Mouse (Mus musculus) neural tube, embryonic 11.5 days (tissue): ENCODE data around the gene G0s2. TPM values are rescaled to one million over a fixed set of nuclear protein-coding genes. Genes with fewer than 3 reads are reported as not detected.
"Not testable (repeated sequence)": the region's sequence is repeated elsewhere in the genome, so short reads cannot be mapped to it uniquely, and the experiment has no call there.

Experiments used
- ATAC-seq: fragments of 200-750 bp; cut with Nextera tagmentation; 2 replicates; pipeline ENCODE4 v1.8.0; 2017; ENCODE audit warnings: moderate number of reproducible peaks, mild to moderate bottlenecking, moderate TSS enrichment, moderate library complexity; ENCODE audit not compliant: insufficient read depth, low FRiP score, low TSS enrichment
- DNase-seq: peaks from one replicate; pipeline ENCODE4 v3.0.0-alpha.2; 2015; ENCODE audit warnings: low spot score
- H3K27ac ChIP-seq: fragments of 300-500 bp; sonication (generic); 2 replicates; pipeline ENCODE4 v1.5.1; 2014; ENCODE audit warnings: low read depth, mild to moderate bottlenecking, low read length
- H3K27me3 ChIP-seq: fragments of 300-500 bp; sonication (generic); 2 replicates; pipeline ENCODE4 v1.6.1; 2014; ENCODE audit warnings: mild to moderate bottlenecking, low read length, mixed read lengths; ENCODE audit not compliant: control insufficient read depth, insufficient read depth
- H3K36me3 ChIP-seq: fragments of 300-500 bp; sonication (generic); 2 replicates; pipeline ENCODE4 v1.6.1; 2014; ENCODE audit warnings: mild to moderate bottlenecking, low read length, moderate library complexity, mixed read lengths; ENCODE audit not compliant: control insufficient read depth, insufficient read depth
- H3K4me1 ChIP-seq: fragments of 300-500 bp; sonication (generic); 2 replicates; pipeline ENCODE4 v1.6.1; 2014; ENCODE audit warnings: low read length, mixed read lengths; ENCODE audit not compliant: control insufficient read depth, insufficient read depth
- H3K4me2 ChIP-seq: fragments of 300-500 bp; sonication (generic); 2 replicates; pipeline ENCODE4 v1.6.1; 2014; ENCODE audit warnings: low read depth, mild to moderate bottlenecking, moderate library complexity
- H3K4me3 ChIP-seq: fragments of 300-500 bp; sonication (generic); 2 replicates; pipeline ENCODE4 v1.5.1; 2014; ENCODE audit warnings: low read depth, low read length
- H3K9ac ChIP-seq: fragments of 300-500 bp; sonication (generic); 2 replicates; pipeline ENCODE4 v1.6.1; 2014; ENCODE audit warnings: mild to moderate bottlenecking, low read length
- H3K9me3 ChIP-seq: fragments of 300-500 bp; sonication (generic); 2 replicates; pipeline ENCODE4 v1.6.1; 2016; ENCODE audit warnings: low read length; ENCODE audit not compliant: control insufficient read depth
- WGBS: fragments of 180-500 bp; shearing (Covaris S2); extraction: QIAGEN DNeasy Blood & Tissue Kit; methylation state at CpG from one replicate; pipeline ENCODE4 v1.1.7; 2014; 5-methylcytosine and 5-hydroxymethylcytosine counted together
- polyA plus RNA-seq: library from polyadenylated mRNA; unstranded; fragments of >200 nt; fragmentation: Nextera tagmentation; extraction: Ambion mirVana; gene quantifications from 2 replicates; pipeline ENCODE4 v1.2.1, GENCODE M21; 2014

Gene G0s2
- polyA plus RNA-seq, 1 experiment from 2014 or later: 7.4 TPM

DNA sequence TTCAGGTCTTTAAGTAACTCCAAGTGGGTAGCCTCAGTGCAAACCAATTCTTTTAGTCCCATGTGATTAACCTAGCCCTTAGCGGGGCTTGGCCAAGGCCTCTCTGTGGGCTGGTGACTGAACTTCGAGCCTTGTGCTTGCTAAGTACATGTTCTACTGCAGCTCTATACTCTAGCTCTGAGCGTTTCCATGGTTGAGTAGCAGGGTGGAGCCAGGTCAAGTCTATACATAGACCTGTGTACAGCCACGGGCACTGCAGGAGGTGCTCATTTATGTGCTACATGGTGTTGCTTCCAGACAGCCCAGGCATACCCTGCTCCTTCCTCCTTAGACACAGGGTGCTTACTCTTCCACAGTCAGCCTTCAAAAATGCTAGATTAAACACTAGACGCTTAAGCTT, 22.9 kb upstream of the G0s2 start:
- Histone ChIP-seq H3K27ac (no peak overlapping the region), H3K36me3 (no peaks in the 10 kb centered on the region), H3K9ac (no peak overlapping the region), H3K9me3 (no peaks in the 10 kb centered on the region), H3K27me3 (no peaks in the 10 kb centered on the region), H3K4me2 (no peak overlapping the region), H3K4me3 (no peak overlapping the region), H3K4me1 (no peaks in the 10 kb centered on the region)
- 89% methylated on average over 5 of the region's 5 CpGs for WGBS
- DNase-seq (no peak), ATAC-seq (no peak)

DNA sequence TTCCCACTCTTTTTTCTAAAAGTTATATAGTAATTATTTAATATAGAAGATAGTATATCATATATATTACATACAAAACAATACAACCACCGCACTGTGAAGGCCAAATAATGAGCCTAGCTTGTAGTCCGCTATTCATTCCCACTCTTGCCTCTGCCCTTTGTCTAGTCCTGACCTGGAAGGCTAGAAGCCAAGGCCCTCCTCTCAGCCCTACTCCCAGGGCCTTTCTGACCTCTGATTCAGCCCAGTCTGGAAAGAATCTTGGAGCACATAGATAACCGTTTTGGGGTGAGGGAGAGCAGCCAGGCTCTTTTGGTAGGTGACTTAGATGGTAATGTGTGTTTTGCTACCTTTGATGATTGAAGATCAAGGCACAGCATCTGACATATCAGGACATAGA, 20.9 kb upstream of the G0s2 start:
- WGBS: 78% methylated on average over 3 of the region's 3 CpGs
- Histone ChIP-seq H3K27me3 (no peaks in the 10 kb centered on the region), H3K4me1 (no peaks in the 10 kb centered on the region), H3K36me3 (no peaks in the 10 kb centered on the region), H3K4me2 (no peak overlapping the region), H3K9me3 (no peaks in the 10 kb centered on the region), H3K4me3 (no peak overlapping the region), H3K27ac (no peak overlapping the region), H3K9ac (no peak overlapping the region)
- DNase-seq (no peak), ATAC-seq (no peak)

DNA sequence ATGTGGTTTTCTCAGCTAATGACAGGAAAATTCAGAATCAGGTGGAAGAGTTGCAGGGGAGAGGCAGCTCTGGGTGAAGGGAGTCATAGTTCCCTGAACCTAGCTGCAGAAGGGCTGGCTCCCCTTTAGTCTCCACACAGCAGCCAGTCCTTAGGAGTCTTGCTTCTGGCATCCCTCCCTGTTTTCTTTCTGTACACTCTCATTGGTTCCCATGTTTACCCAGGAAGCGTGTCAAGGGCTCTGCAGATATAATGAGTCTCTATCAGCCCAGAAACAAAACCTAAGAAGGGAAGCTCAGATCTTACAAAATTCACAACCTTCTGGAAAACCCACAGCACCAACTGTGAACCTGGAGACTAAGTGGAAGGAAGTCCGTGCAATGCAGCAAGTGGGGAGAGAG, 20.0 kb upstream of the G0s2 start:
- no peak overlapping the region for H3K4me3 ChIP-seq
- no peaks in the 10 kb centered on the region for H3K4me1 ChIP-seq
- H3K9ac ChIP-seq: no peak overlapping the region
- H3K27me3 ChIP-seq: no peaks in the 10 kb centered on the region
- 63% methylated on average over 2 of the region's 2 CpGs for WGBS
- H3K36me3 ChIP-seq: no peaks in the 10 kb centered on the region
- ATAC-seq: no peak
- H3K9me3 ChIP-seq: no peaks in the 10 kb centered on the region
- no peak overlapping the region for H3K4me2 ChIP-seq
- DNase-seq: no peak
- H3K27ac ChIP-seq: no peak overlapping the region

DNA sequence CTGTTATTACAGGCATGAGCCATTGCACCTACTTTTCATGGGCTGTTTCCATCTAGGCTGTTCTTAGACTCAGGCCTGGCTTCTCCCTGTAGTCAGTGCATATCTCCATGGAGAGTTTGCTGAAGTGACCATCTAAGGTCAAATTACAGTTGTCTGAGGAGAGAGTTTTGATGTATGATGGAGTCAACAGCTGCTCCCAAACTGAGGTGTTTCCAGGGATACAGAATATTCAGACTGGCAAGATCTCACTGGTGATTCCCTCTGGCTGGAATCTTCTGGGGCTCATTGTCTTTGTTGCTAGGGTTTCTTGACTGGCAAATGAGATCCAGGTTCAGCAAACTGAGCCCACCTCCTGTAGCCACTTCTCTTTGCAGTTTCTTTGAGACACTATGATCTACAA, 17.7 kb upstream of the G0s2 start:
- Histone ChIP-seq H3K27me3 (no peaks in the 10 kb centered on the region), H3K27ac (no peak overlapping the region)
- no peak for ATAC-seq

DNA sequence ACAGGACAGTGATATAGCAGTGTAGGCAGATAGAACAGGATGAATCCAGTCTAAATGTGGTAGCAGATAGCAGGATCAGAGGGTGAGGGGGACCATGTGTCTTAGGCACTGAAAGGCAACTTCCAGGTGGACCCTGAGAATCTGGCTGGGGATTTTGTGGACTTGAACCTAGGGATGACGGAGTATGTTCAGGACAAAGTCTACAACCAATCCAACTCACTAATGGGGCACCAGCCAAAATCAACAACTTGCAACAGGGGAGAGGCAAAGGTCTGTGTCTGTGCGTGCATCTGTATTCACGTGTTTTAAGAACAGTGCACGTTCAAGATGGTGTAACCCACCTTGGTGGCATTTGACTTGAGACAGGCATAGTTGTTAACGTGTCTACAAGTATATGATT, 16.9 kb upstream of the G0s2 start:
- DNase-seq (no peak), ATAC-seq (no peak)
- H3K36me3 ChIP-seq: no peaks in the 10 kb centered on the region
- H3K4me1 ChIP-seq: no peaks in the 10 kb centered on the region
- no peaks in the 10 kb centered on the region for H3K27me3 ChIP-seq
- H3K9me3 ChIP-seq: no peaks in the 10 kb centered on the region
- H3K9ac ChIP-seq: no peak overlapping the region
- H3K4me2 ChIP-seq: no peak overlapping the region
- 95% methylated on average over 5 of the region's 5 CpGs for WGBS
- no peak overlapping the region for H3K27ac ChIP-seq
- H3K4me3 ChIP-seq: no peak overlapping the region

More for the DNA sequence above, 17.7 kb upstream of the G0s2 start:
- no peak overlapping the region for H3K4me3 ChIP-seq
- no peak overlapping the region for H3K4me2 ChIP-seq
- DNase-seq: no peak
- H3K9me3 ChIP-seq: no peaks in the 10 kb centered on the region
- H3K9ac ChIP-seq: no peak overlapping the region
- H3K4me1 ChIP-seq: no peaks in the 10 kb centered on the region
- no peaks in the 10 kb centered on the region for H3K36me3 ChIP-seq

DNA sequence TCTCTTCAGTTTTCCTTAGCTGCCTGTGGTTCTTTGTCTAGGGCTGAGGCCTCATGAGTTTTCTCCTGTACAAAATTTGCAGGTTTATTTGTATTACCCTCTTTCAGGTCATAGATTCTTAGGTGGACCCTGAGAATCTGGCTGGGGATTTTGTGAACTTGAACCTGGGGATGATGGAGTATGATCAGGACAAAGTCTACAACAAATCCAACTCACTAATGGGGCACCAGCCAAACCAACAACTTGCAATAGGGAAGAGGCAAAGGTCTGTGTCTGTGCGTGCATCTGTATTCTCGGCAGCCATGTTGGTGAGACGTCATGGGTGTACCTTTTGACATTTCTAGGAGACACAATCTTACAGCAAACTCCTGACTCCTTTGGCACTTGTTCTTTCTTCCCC, 16.1 kb upstream of the G0s2 start:
- H3K4me3 ChIP-seq: no peak overlapping the region
- DNase-seq (no peak), ATAC-seq (no peak)
- H3K27ac ChIP-seq: no peak overlapping the region
- H3K4me2 ChIP-seq: no peak overlapping the region
- WGBS: 94% methylated on average over 3 of the region's 3 CpGs
- H3K9ac ChIP-seq: no peak overlapping the region
- H3K36me3 ChIP-seq: no peaks in the 10 kb centered on the region
- no peaks in the 10 kb centered on the region for H3K9me3 ChIP-seq
- no peaks in the 10 kb centered on the region for H3K27me3 ChIP-seq
- no peaks in the 10 kb centered on the region for H3K4me1 ChIP-seq

DNA sequence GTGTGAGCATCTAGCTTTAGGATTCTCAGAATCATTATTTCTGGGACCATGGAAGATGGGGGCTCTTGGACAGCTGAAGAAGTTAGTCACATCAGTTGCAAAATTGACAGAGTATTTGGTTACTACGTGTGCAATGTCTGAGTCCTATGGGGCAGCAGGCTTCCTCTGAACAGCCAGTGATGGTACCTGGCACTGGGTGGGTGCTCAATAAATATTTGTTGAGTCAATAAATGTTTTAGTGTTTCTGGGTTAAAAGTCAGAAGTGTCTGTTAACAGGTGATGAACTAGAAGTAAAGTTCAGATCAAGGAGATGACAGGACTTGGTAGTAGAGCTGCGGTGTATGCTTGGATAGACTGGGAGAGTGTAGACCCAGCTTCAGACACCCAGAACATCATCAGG, 14.6 kb upstream of the G0s2 start:
- Histone ChIP-seq H3K9me3 (no peaks in the 10 kb centered on the region), H3K27ac (no peak overlapping the region), H3K27me3 (no peaks in the 10 kb centered on the region), H3K4me3 (no peak overlapping the region), H3K9ac (no peak overlapping the region), H3K36me3 (no peaks in the 10 kb centered on the region), H3K4me1 (no peaks in the 10 kb centered on the region), H3K4me2 (no peak overlapping the region)
- no peak for ATAC-seq
- DNase-seq: no peak
- WGBS: 85% methylated on average over 2 of the region's 2 CpGs

DNA sequence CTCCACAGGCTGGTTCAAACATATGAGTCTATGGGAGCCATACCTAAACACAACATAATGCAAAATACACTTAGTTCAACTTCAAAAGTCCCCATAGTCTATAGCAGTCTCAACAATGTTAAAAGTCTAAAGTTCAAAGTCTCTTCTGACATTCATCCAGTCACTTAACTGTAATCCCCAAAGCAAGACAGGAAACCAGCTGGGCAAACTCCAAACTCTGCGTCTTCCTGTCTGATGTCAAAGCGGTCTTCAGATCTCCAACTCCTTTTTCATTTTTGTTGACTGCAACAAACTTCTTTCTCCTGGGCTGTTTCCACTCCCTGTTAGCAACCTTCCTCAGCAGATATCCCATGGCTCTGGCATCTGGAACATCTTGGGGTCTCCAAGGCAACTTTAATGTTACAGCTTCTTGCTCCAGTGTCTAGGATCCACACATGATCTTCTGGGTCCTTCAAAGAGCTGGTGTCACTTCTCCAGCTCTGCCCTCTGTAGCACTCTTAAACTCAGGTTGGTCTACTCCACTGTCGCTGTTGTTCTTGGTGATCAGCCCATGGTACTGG, 12.8 kb upstream of the G0s2 start:
- DNase-seq, H3K4me1 ChIP-seq, ATAC-seq, H3K4me2 ChIP-seq, H3K27ac ChIP-seq, H3K36me3 ChIP-seq, H3K4me3 ChIP-seq, H3K9me3 ChIP-seq, H3K9ac ChIP-seq, H3K27me3 ChIP-seq: not testable (repeated sequence)
- 90% methylated on average over 3 of the region's 3 CpGs for whole genome bisulfite sequencing

DNA sequence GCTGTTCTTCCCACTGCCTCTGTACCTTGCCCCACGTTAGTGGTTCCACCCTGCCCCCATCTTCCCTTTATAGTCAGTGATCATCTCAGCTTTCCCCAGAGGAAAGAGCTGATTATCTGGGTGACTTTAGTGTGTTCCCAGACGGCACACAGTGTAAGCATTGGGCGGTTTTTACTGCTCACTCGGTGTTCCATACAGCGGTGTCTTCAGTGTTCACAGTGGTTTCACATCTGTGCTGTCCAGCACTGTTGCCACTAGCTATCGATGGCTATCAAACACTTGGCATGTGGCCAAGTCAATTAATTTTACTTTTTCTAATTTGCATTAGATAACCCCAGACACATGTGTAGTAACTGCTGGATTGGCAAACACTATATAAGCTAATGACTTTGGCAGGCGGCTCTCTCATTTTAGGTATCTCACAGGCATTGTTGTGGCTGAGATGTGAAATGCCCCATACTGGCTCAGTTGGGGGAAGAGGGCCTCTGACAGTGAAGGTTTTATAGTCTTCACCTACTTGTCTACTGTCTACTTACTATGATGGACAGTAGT, 11.3 kb upstream of the G0s2 start:
- ATAC-seq (no peak), DNase-seq (no peak)
- 79% methylated on average over 7 of the region's 7 CpGs for WGBS
- no peak overlapping the region for H3K9ac ChIP-seq
- no peak overlapping the region for H3K4me3 ChIP-seq
- H3K36me3 ChIP-seq: no peaks in the 10 kb centered on the region
- H3K27me3 ChIP-seq: no peaks in the 10 kb centered on the region
- H3K4me1 ChIP-seq: no peaks in the 10 kb centered on the region
- no peaks in the 10 kb centered on the region for H3K9me3 ChIP-seq
- H3K4me2 ChIP-seq: no peak overlapping the region
- H3K27ac ChIP-seq: no peak overlapping the region
